Mouse (Mus musculus): ENCODE results near the gene Gabpb2. TPM values are rescaled to one million over a fixed set of nuclear protein-coding genes. Genes with fewer than 3 reads are reported as not detected.
A peak's percentile ranks its signal among the peaks of the same experiment; 100 is the strongest.

The Gabpb2 gene
- polyA plus RNA-seq, 1 experiment, result 14.7 TPM

GRCm38 (mm10) chr3:95184796-95185577 is 32.7 kb downstream of the Gabpb2 start:
- no peak for TF ChIP-seq CTCF (IDR thresholded peaks at IDR 0.05; ENCODE audit: borderline replicate concordance, extremely low read depth, insufficient read depth, insufficient read length)
- TF ChIP-seq POLR2A (IDR thresholded peaks at IDR 0.05; ENCODE audit: borderline replicate concordance, extremely low read depth, insufficient read depth, insufficient read length, poor library complexity, severe bottlenecking), result no peak
- DNase-seq (ENCODE audit: low read depth), result no peak

GRCm38 (mm10) chr3:95181841-95182240 is 35.9 kb downstream of the Gabpb2 start:
- DNase-seq (ENCODE audit: low read depth), result no peak
- no peak for TF ChIP-seq CTCF (IDR thresholded peaks at IDR 0.05; ENCODE audit: borderline replicate concordance, extremely low read depth, insufficient read depth, insufficient read length)
- TF ChIP-seq POLR2A (IDR thresholded peaks at IDR 0.05; ENCODE audit: borderline replicate concordance, extremely low read depth, insufficient read depth, insufficient read length, poor library complexity, severe bottlenecking), result no peak

- no peak for TF ChIP-seq POLR2A (IDR thresholded peaks at IDR 0.05; ENCODE audit: borderline replicate concordance, extremely low read depth, insufficient read depth, insufficient read length, poor library complexity, severe bottlenecking)
- no peak for TF ChIP-seq CTCF (IDR thresholded peaks at IDR 0.05; ENCODE audit: borderline replicate concordance, extremely low read depth, insufficient read depth, insufficient read length)
- no peak for DNase-seq (ENCODE audit: low read depth)
These were observed 37.8 kb downstream of the Gabpb2 start for GRCm38 (mm10) chr3:95179890-95180289.

GRCm38 (mm10) chr3:95178948-95179347 is 38.8 kb downstream of the Gabpb2 start:
- no peak for DNase-seq (ENCODE audit: low read depth)
- no peak for TF ChIP-seq POLR2A (IDR thresholded peaks at IDR 0.05; ENCODE audit: borderline replicate concordance, extremely low read depth, insufficient read depth, insufficient read length, poor library complexity, severe bottlenecking)
- TF ChIP-seq CTCF (IDR thresholded peaks at IDR 0.05; ENCODE audit: borderline replicate concordance, extremely low read depth, insufficient read depth, insufficient read length), result no peak

GRCm38 (mm10) chr3:95177583-95177982 is 40.1 kb downstream of the Gabpb2 start:
- DNase-seq (ENCODE audit: low read depth), result no peak
- TF ChIP-seq CTCF (IDR thresholded peaks at IDR 0.05; ENCODE audit: borderline replicate concordance, extremely low read depth, insufficient read depth, insufficient read length) (no peak), POLR2A (IDR thresholded peaks at IDR 0.05; ENCODE audit: borderline replicate concordance, extremely low read depth, insufficient read depth, insufficient read length, poor library complexity, severe bottlenecking) (no peak)

GRCm38 (mm10) chr3:95176500-95176899 is 41.2 kb downstream of the Gabpb2 start:
- DNase-seq (ENCODE audit: low read depth), result no peak
- no peak for TF ChIP-seq POLR2A (IDR thresholded peaks at IDR 0.05; ENCODE audit: borderline replicate concordance, extremely low read depth, insufficient read depth, insufficient read length, poor library complexity, severe bottlenecking)
- no peak for TF ChIP-seq CTCF (IDR thresholded peaks at IDR 0.05; ENCODE audit: borderline replicate concordance, extremely low read depth, insufficient read depth, insufficient read length)

GRCm38 (mm10) chr3:95174011-95174592 is 43.6 kb downstream of the Gabpb2 start:
- DNase-seq (ENCODE audit: low read depth), result peak; percentile 88
- TF ChIP-seq CTCF (IDR thresholded peaks at IDR 0.05; ENCODE audit: borderline replicate concordance, extremely low read depth, insufficient read depth, insufficient read length) (peak; percentile 91), POLR2A (IDR thresholded peaks at IDR 0.05; ENCODE audit: borderline replicate concordance, extremely low read depth, insufficient read depth, insufficient read length, poor library complexity, severe bottlenecking) (no peak)

GRCm38 (mm10) chr3:95173256-95173949 is 44.3 kb downstream of the Gabpb2 start:
- DNase-seq (ENCODE audit: low read depth), result peak; percentile 45
- TF ChIP-seq CTCF (IDR thresholded peaks at IDR 0.05; ENCODE audit: borderline replicate concordance, extremely low read depth, insufficient read depth, insufficient read length) (no peak), POLR2A (IDR thresholded peaks at IDR 0.05; ENCODE audit: borderline replicate concordance, extremely low read depth, insufficient read depth, insufficient read length, poor library complexity, severe bottlenecking) (no peak)

GRCm38 (mm10) chr3:95172526-95173255 is 45.0 kb downstream of the Gabpb2 start:
- no peak for DNase-seq (ENCODE audit: low read depth)
- no peak for TF ChIP-seq POLR2A (IDR thresholded peaks at IDR 0.05; ENCODE audit: borderline replicate concordance, extremely low read depth, insufficient read depth, insufficient read length, poor library complexity, severe bottlenecking)
- TF ChIP-seq CTCF (IDR thresholded peaks at IDR 0.05; ENCODE audit: borderline replicate concordance, extremely low read depth, insufficient read depth, insufficient read length), result no peak

GRCm38 (mm10) chr3:95171105-95171504 is 46.6 kb downstream of the Gabpb2 start:
- TF ChIP-seq CTCF (IDR thresholded peaks at IDR 0.05; ENCODE audit: borderline replicate concordance, extremely low read depth, insufficient read depth, insufficient read length) (no peak), POLR2A (IDR thresholded peaks at IDR 0.05; ENCODE audit: borderline replicate concordance, extremely low read depth, insufficient read depth, insufficient read length, poor library complexity, severe bottlenecking) (no peak)

GRCm38 (mm10) chr3:95169996-95170395 is 47.7 kb downstream of the Gabpb2 start:
- TF ChIP-seq CTCF (IDR thresholded peaks at IDR 0.05; ENCODE audit: borderline replicate concordance, extremely low read depth, insufficient read depth, insufficient read length) (no peak), POLR2A (IDR thresholded peaks at IDR 0.05; ENCODE audit: borderline replicate concordance, extremely low read depth, insufficient read depth, insufficient read length, poor library complexity, severe bottlenecking) (no peak)
- DNase-seq (ENCODE audit: low read depth), result no peak

More at GRCm38 (mm10) chr3:95171105-95171504, 46.6 kb downstream of the Gabpb2 start:
- DNase-seq (ENCODE audit: low read depth), result no peak

Data from brain, embryonic 14.5 days (tissue).